Mouse (Mus musculus) CH12.LX (cell line): ENCODE results near the gene Cnst.

Experiments used
- CHD2 ChIP-seq: IDR thresholded peaks from 2 replicates; pipeline ENCODE4 v1.6.1; 2011; ENCODE audit warnings: low read length, improper control_type of control experiment
- POLR2AphosphoS2 ChIP-seq: IDR thresholded peaks from 2 replicates; pipeline ENCODE4 v1.6.1; 2011; ENCODE audit warnings: low read depth, low read length, improper control_type of control experiment
- TBP ChIP-seq: conservative IDR thresholded peaks from 2 replicates; pipeline ENCODE4 v1.6.1; 2011; ENCODE audit warnings: low read depth, low read length, improper control_type of control experiment

DNA sequence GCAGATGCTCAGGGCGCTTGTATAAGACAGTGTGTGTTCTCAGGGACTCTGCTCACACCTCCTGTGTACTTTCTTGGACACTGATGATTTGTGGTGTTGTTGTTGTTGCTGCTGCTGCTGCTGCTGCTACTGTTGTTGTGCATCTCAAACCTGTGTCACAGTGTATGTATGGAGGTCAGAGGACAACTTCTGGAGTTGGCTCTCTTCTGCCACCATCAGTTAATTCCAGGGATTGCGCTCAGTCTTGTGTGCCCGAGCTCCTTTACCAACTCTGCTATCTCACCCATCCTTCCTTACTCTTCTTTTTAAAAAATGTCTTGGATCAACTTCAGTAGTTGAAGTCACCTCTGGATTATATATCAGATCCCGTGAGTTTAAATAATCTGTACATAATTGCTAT lies 78.2 kb downstream of the Cnst start:
- TF ChIP-seq CHD2 = no peak
- TF ChIP-seq POLR2AphosphoS2 = no peak
- no peak for TF ChIP-seq TBP
